Mouse (Mus musculus) left cerebral cortex, adult 2 months (tissue): ENCODE data around the gene Cabp2. TPM values are rescaled to one million over a fixed set of nuclear protein-coding genes. Genes with fewer than 3 reads are reported as not detected.

ENCODE experiments used
- DNase-seq, 2 experiments: peaks; one replicate each; pipeline ENCODE4 v3.0.0; 2021 to 2022; ENCODE audit warnings: low spot score in 2 of 2, mixed read lengths in 1 of 2; ENCODE audit errors: extremely low spot score in 1 of 2
- H3K27ac ChIP-seq: fragments of 200-600 bp; 2 replicates; pipeline ENCODE4 v1.8.1; 2022
- H3K4me3 ChIP-seq: fragments of 200-600 bp; 2 replicates; pipeline ENCODE4 v1.8.1; 2022
- CTCF ChIP-seq: fragments of 200-600 bp; IDR thresholded peaks from 2 replicates; pipeline ENCODE4 v1.8.1; 2022; ENCODE audit warnings: antibody characterized with exemption, mild to moderate bottlenecking, moderate library complexity
- intact Hi-C: fragments of 180-260 bp; cut with DNase I; formaldehyde crosslinking; loops from one replicate; pipeline ENCODE4 v1.15.1; 2025
- total RNA-seq, 2 experiments: library from RNA; stranded (reverse); gene quantifications; 2 replicates each; pipeline ENCODE4 v1.2.3; 2021

Cabp2 gene
- total RNA-seq, 2 experiments from 2014 or later: not detected

DNA sequence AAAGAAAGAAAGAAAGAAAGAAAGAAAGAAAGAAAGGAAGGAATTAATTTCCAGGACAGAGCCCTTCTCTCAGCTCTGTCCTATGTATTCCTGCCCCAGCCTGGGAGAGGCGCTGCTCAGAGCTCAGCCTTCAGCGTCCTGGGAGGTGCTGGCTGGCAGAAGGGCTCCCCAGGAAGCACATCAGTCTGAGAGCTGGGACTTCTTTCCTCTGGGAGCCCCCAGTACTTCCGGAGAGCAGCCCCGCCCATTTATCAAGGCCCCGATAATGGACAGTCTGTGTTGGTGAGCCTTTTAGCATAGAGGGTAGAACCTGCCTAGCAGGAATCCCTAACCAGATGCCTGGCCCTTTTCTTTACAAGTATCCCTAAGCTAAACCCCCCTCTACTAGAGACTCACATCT lies 6.8 kb downstream of the Cabp2 start:
- TF ChIP-seq CTCF: no peak
- Histone ChIP-seq H3K27ac (no peak overlapping the region), H3K4me3 (no peak overlapping the region)
- no peak for DNase-seq
- intact Hi-C loops: loop anchor here (10.0 kb wide), 1 partner anchor 133 kb away; the partner anchor contains the start of gene Aldh3b3

- intact Hi-C loops: loop anchor here (10.0 kb wide), 1 partner anchor 134 kb away; the partner anchor contains the start of gene Aldh3b3
- TF ChIP-seq CTCF: no peak
- H3K27ac ChIP-seq: no peak overlapping the region
- DNase-seq: no peak
- no peak overlapping the region for H3K4me3 ChIP-seq
Measured at GRCm38 (mm10) chr19:4089128-4089527, 7.8 kb downstream of the Cabp2 start.

DNA sequence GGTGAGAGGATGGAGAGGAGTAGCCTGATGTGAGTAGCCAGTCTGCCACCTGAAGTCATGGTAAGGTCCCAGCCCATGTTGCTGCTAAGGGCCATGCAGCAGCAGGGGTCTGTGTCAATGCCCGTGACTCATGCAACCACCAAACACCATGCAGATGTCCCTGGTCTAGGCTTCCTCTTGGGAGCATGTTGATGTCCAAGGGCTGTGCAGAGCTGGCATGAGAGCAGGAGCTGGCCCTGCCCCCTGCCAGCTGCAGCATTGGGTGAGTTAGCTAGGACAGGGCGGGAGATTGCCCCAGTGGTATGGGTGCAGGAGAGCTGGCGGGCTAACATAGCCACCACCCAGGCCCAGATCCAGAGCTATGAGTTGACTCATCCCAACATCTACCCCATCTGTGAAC lies 9.1 kb downstream of the Cabp2 start:
- intact Hi-C loops: no loop called here

GRCm38 (mm10) chr19:4091383-4091782 lies 10.0 kb downstream of the Cabp2 start:
- intact Hi-C loops: no loop called here
- H3K4me3 ChIP-seq: no peak overlapping the region
- DNase-seq: no peak
- no peak for TF ChIP-seq CTCF
- H3K27ac ChIP-seq: no peak overlapping the region

More for the DNA sequence above, 9.1 kb downstream of the Cabp2 start:
- no peak for TF ChIP-seq CTCF
- no peak overlapping the region for H3K27ac ChIP-seq
- no peak overlapping the region for H3K4me3 ChIP-seq
- no peak for DNase-seq

DNA sequence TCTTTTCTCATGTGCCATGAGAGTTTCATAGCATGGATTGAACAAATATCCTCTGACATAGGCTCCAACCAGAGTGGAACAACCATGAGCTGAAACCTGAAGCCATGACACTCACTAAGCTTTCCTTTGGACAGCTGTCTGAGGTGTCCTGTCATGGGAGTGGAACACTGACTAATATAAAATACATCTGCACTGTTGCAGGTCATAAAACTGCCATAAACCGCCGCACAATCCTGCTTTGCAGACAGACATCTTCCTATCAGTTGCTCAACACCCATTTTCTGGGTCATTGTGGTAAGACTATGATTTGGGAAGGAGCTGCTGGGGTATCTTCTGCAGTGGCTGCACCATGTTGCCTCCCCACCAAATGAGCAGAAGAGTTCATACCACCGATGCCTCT lies 11.4 kb downstream of the Cabp2 start:
- H3K27ac ChIP-seq: no peak overlapping the region
- no peak for DNase-seq
- H3K4me3 ChIP-seq: no peak overlapping the region
- no peak for TF ChIP-seq CTCF
- intact Hi-C loops: no loop called here

DNA sequence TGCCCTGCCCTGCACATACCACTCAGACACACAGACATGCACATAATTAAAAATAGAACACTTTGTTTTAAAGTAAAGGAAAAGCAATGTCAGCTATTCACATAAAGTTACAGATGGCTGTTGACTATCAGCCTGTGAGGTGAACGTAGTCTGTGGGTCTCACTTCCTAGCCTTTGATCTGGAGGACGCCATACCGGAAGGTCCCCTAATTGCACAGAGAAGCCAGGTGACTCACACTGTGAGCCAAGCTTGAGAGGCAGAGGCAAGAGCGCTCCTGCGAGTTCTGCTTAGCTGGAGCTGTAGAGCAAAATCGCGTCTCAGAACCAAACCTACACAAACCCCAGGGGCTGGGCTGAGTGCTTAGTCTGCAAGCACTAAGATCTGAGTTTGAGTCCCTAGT lies 12.4 kb downstream of the Cabp2 start:
- Histone ChIP-seq H3K4me3 (no peak overlapping the region), H3K27ac (no peak overlapping the region)
- no peak for TF ChIP-seq CTCF
- intact Hi-C loops: no loop called here
- DNase-seq: no peak

DNA sequence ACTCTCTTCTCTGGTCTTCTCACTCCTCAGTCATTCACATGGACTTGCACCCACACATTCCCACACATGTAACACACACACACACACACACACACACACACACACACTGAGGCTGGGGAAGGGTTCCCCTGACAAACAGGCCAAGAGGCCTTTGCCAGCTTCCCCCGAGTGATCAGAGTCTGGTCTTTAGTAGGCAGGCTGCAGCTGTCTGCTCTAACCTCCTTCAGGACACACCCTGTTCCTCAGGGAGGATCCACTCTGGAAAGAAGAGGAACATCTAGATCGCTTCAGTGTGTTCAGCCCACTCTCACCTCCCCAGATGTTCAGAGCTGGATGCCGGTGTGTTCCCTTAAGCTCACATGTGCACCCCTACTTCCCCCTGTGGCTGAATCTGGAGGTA lies 13.0 kb downstream of the Cabp2 start:
- TF ChIP-seq CTCF: no peak
- DNase-seq: no peak
- intact Hi-C loops: no loop called here
- Histone ChIP-seq H3K27ac (no peak overlapping the region), H3K4me3 (no peak overlapping the region)

GRCm38 (mm10) chr19:4094774-4095303 lies 13.5 kb downstream of the Cabp2 start:
- no peak overlapping the region for H3K4me3 ChIP-seq
- no peak for DNase-seq
- no peak overlapping the region for H3K27ac ChIP-seq
- TF ChIP-seq CTCF: no peak
- intact Hi-C loops: loop anchor here (5.0 kb wide), 1 partner anchor 107 kb away; the partner anchor contains the start of gene Rad9a

GRCm38 (mm10) chr19:4095802-4096201 lies 14.4 kb downstream of the Cabp2 start:
- Histone ChIP-seq H3K4me3 (no peak overlapping the region), H3K27ac (0 out of 2 replicates have a peak overlapping the region, but pooled peaks have one; percentile 3)
- intact Hi-C loops: loop anchor here (2.0 to 5.0 kb wide), 2 partner anchors 106 to 135 kb away; partner anchors contain the start of genes Pold4 and Rad9a
- TF ChIP-seq CTCF: no peak
- DNase-seq: no peak

GRCm38 (mm10) chr19:4096642-4097440 lies 15.5 kb downstream of the Cabp2 start, which contains the start of gene Cdk2ap2:
Cdk2ap2 (plus strand) TSS chr19:4097182.
- no peak; the same call in 1 of the 2 replicates for TF ChIP-seq CTCF
- DNase-seq: peak; percentile 100
- Histone ChIP-seq H3K4me3 (peak within 1 kb of the TSS; percentile 70), H3K27ac (peak within 1 kb of the TSS; percentile 94)
- intact Hi-C loops: loop anchor here (2.0 to 5.0 kb wide), 2 partner anchors 105 to 134 kb away; partner anchors contain the start of genes Pold4 and Rad9a

GRCm38 (mm10) chr19:4097441-4097825 lies 16.1 kb downstream of the Cabp2 start:
- H3K4me3 ChIP-seq: peak overlapping the region; percentile 70
- peak overlapping the region; percentile 94 for H3K27ac ChIP-seq
- intact Hi-C loops: loop anchor here (2.0 to 5.0 kb wide), 2 partner anchors 105 to 133 kb away; partner anchors contain the start of genes Pold4 and Rad9a
- no peak for DNase-seq
- no peak; the same call in 1 of the 2 replicates for TF ChIP-seq CTCF

- no peak overlapping the region for H3K4me3 ChIP-seq
- intact Hi-C loops: loop anchor here (5.0 kb wide), 1 partner anchor 104 kb away; the partner anchor contains the start of gene Rad9a
- no peak overlapping the region for H3K27ac ChIP-seq
- no peak for TF ChIP-seq CTCF
- no peak for DNase-seq
Measured at GRCm38 (mm10) chr19:4098426-4098825, 17.0 kb downstream of the Cabp2 start.
